Comparison of ENCODE assay signal across 12 mouse cellular contexts in genomic region chr4:138465446-138465845, GRCm38 (mm10). TPM values are rescaled to one million over a fixed set of nuclear protein-coding genes. Genes with fewer than 3 reads are reported as not detected.
DNase-seq lines count a peak whose midpoint lies in the region; ATAC-seq lines count a peak whose summit lies in the region.
"Had no signal": no experiment of that assay in that cellular context is flagged by ENCODE, and none has a peak within 500 bp of the region (broad histone marks: within the 10 kb centered on the region; RNA-seq: fewer than 3 reads in every experiment).

No protein-coding gene starts in this region.

- WGBS in hindbrain, embryonic 10.5 days = 36% methylated on average over 8 of the region's 8 CpGs
- 38% methylated on average over 8 of the region's 8 CpGs for WGBS in hindbrain, embryonic 14.5 days
- WGBS in lung, embryonic 15.5 days = 46% methylated on average over 8 of the region's 8 CpGs
- WGBS in intestine, embryonic 14.5 days = 37% methylated on average over 8 of the region's 8 CpGs
- 41% methylated on average over 8 of the region's 8 CpGs for WGBS in midbrain, embryonic 16.5 days

- H3K4me1 ChIP-seq in hindbrain, embryonic 10.5 days (replicated peaks) = peaks cover 50% of the 10 kb centered on the region
- peaks cover 33% of the 10 kb centered on the region for H3K4me1 ChIP-seq in hindbrain, embryonic 14.5 days (replicated peaks; ENCODE audit: control insufficient read depth, insufficient read depth, low read length)
- peaks cover 55% of the 10 kb centered on the region for H3K4me1 ChIP-seq in lung, embryonic 15.5 days
- peaks cover 63% of the 10 kb centered on the region for H3K4me1 ChIP-seq in intestine, embryonic 14.5 days (replicated peaks; ENCODE audit: control insufficient read depth, insufficient read depth, low read length)
- peaks cover 39% of the 10 kb centered on the region for H3K4me1 ChIP-seq in midbrain, embryonic 16.5 days (ENCODE audit: control insufficient read depth, insufficient read depth, low read length)

- H3K9ac ChIP-seq in hindbrain, embryonic 14.5 days = no peak overlapping the region
- H3K9ac ChIP-seq in lung, embryonic 15.5 days = no peak overlapping the region
- H3K9ac ChIP-seq in intestine, embryonic 14.5 days (ENCODE audit: low read length) = no peak overlapping the region
- no peak overlapping the region for H3K9ac ChIP-seq in midbrain, embryonic 16.5 days (ENCODE audit: low read depth, low read length)

- ATAC-seq in hindbrain, embryonic 14.5 days (ENCODE audit: low FRiP score) = no peak
- ATAC-seq in lung, embryonic 15.5 days (ENCODE audit: borderline replicate concordance, extremely low read depth, low FRiP score, low TSS enrichment) = no peak
- no peak for ATAC-seq in intestine, embryonic 14.5 days (replicated peaks; ENCODE audit: low FRiP score, low TSS enrichment, low read depth)
- no peak for ATAC-seq in midbrain, embryonic 16.5 days

- H3K36me3 ChIP-seq in hindbrain, embryonic 10.5 days = no peaks in the 10 kb centered on the region
- H3K36me3 ChIP-seq in hindbrain, embryonic 14.5 days (replicated peaks; ENCODE audit: control insufficient read depth, insufficient read depth) = no peaks in the 10 kb centered on the region
- H3K36me3 ChIP-seq in lung, embryonic 15.5 days = no peaks in the 10 kb centered on the region
- no peaks in the 10 kb centered on the region for H3K36me3 ChIP-seq in intestine, embryonic 14.5 days (ENCODE audit: control insufficient read depth, insufficient read depth, low read length)
- no peaks in the 10 kb centered on the region; the same call in 1 of the 2 replicates for H3K36me3 ChIP-seq in midbrain, embryonic 16.5 days (ENCODE audit: control insufficient read depth, insufficient read depth, low read length)

- H3K4me2 ChIP-seq in hindbrain, embryonic 14.5 days (replicated peaks) = no peak overlapping the region
- peak overlapping the region; percentile 48; the same call in 1 of the 2 replicates for H3K4me2 ChIP-seq in lung, embryonic 15.5 days
- H3K4me2 ChIP-seq in intestine, embryonic 14.5 days (ENCODE audit: low read length) = peak overlapping the region; percentile 46; the same call in 1 of the 2 replicates
- H3K4me2 ChIP-seq in midbrain, embryonic 16.5 days (ENCODE audit: low read length) = no peak overlapping the region

- DNase-seq in hindbrain, embryonic 10.5 days (ENCODE audit: low spot score) = no peak
- DNase-seq in hindbrain, embryonic 14.5 days (ENCODE audit: low spot score) = no peak
- DNase-seq in lung, postnatal 25 days (ENCODE audit: low spot score) = no peak
- DNase-seq in intestine, embryonic 14.5 days (ENCODE audit: low spot score) = no peak
- no peak for DNase-seq in cerebellum, adult 8-10 months
- DNase-seq in cerebellum, postnatal 4 days (ENCODE audit: low spot score in 2 of 2) = no peak
- DNase-seq: cerebellum, adult 9-10 months; gastrocnemius, postnatal 14 days; lung, adult 18-20 months had no signal

- no peak overlapping the region for H3K4me3 ChIP-seq in hindbrain, embryonic 10.5 days
- no peak overlapping the region for H3K4me3 ChIP-seq in hindbrain, embryonic 14.5 days (replicated peaks; ENCODE audit: low read length)
- H3K4me3 ChIP-seq in lung, embryonic 15.5 days = no peak overlapping the region
- H3K4me3 ChIP-seq in intestine, embryonic 14.5 days (ENCODE audit: low read depth, low read length) = no peak overlapping the region
- H3K4me3 ChIP-seq in midbrain, embryonic 16.5 days (ENCODE audit: low read depth, low read length) = no peak overlapping the region
- H3K4me3 ChIP-seq: forebrain, embryonic 13.5 days had no signal

- H3K27ac ChIP-seq in hindbrain, embryonic 10.5 days = peak overlapping the region; percentile 90
- H3K27ac ChIP-seq in hindbrain, embryonic 14.5 days = no peak overlapping the region
- peak overlapping the region; percentile 86 for H3K27ac ChIP-seq in lung, embryonic 15.5 days
- H3K27ac ChIP-seq in intestine, embryonic 14.5 days (ENCODE audit: low read depth) = peak overlapping the region; percentile 98
- H3K27ac ChIP-seq in midbrain, embryonic 16.5 days (ENCODE audit: low read length) = peak overlapping the region; percentile 67; the same call in 1 of the 2 replicates
- H3K27ac ChIP-seq: forebrain, embryonic 13.5 days had no signal

- peaks cover 2% of the 10 kb centered on the region; the same call in 1 of the 2 replicates for H3K9me3 ChIP-seq in hindbrain, embryonic 10.5 days
- H3K9me3 ChIP-seq in hindbrain, embryonic 14.5 days (ENCODE audit: control insufficient read depth, low read length) = no peaks in the 10 kb centered on the region
- H3K9me3 ChIP-seq in lung, embryonic 15.5 days = no peaks in the 10 kb centered on the region
- no peaks in the 10 kb centered on the region for H3K9me3 ChIP-seq in intestine, embryonic 14.5 days (ENCODE audit: control insufficient read depth, low read length)
- H3K9me3 ChIP-seq in midbrain, embryonic 16.5 days (replicated peaks; ENCODE audit: control insufficient read depth, low read length, poor library complexity, severe bottlenecking) = no peaks in the 10 kb centered on the region

- H3K27me3 ChIP-seq in hindbrain, embryonic 10.5 days (ENCODE audit: insufficient read depth, poor library complexity, severe bottlenecking) = peaks cover 66% of the 10 kb centered on the region
- H3K27me3 ChIP-seq in hindbrain, embryonic 14.5 days (ENCODE audit: control insufficient read depth, insufficient read depth, low read length) = no peaks in the 10 kb centered on the region
- H3K27me3 ChIP-seq in lung, embryonic 15.5 days = peaks cover 7% of the 10 kb centered on the region; the same call in 1 of the 2 replicates
- H3K27me3 ChIP-seq in intestine, embryonic 14.5 days (replicated peaks; ENCODE audit: control insufficient read depth, insufficient read depth, low read length) = no peaks in the 10 kb centered on the region
- no peaks in the 10 kb centered on the region for H3K27me3 ChIP-seq in midbrain, embryonic 16.5 days (ENCODE audit: control insufficient read depth, insufficient read depth, low read depth, low read length)

RNA-seq across cellular contexts. Expression of gene Camk2n1, which starts 11.3 kb away (rescaled TPM):
- polyA plus RNA-seq in hindbrain, embryonic 10.5 days (2016; fragmentation: Nextera tagmentation; extraction: Ambion mirVana) = 2.9 and 5.1 TPM in 2 replicates
- 17.1 and 17.2 TPM in 2 replicates for polyA plus RNA-seq in hindbrain, embryonic 14.5 days (2014; fragmentation: Nextera tagmentation; extraction: Ambion mirVana)
- polyA plus RNA-seq in lung, embryonic 15.5 days (2015; fragmentation: Nextera tagmentation; extraction: Ambion mirVana) = 2.8 and 2.9 TPM in 2 replicates
- 5.3 and 5.9 TPM in 2 replicates for polyA plus RNA-seq in intestine, embryonic 14.5 days (2014; fragmentation: Nextera tagmentation; extraction: Ambion mirVana)
- 18.2 and 18.7 TPM in 2 replicates for polyA plus RNA-seq in midbrain, embryonic 16.5 days (2015; fragmentation: Nextera tagmentation; extraction: Ambion mirVana)

RNA-seq across cellular contexts. Expression of gene Mul1, which starts 31.0 kb away (rescaled TPM):
- polyA plus RNA-seq in hindbrain, embryonic 10.5 days (2016; fragmentation: Nextera tagmentation; extraction: Ambion mirVana) = 20.2 and 22.6 TPM in 2 replicates
- 18.5 and 23.1 TPM in 2 replicates for polyA plus RNA-seq in hindbrain, embryonic 14.5 days (2014; fragmentation: Nextera tagmentation; extraction: Ambion mirVana)
- 17.6 and 18.3 TPM in 2 replicates for polyA plus RNA-seq in lung, embryonic 15.5 days (2015; fragmentation: Nextera tagmentation; extraction: Ambion mirVana)
- 19.4 and 20.1 TPM in 2 replicates for polyA plus RNA-seq in intestine, embryonic 14.5 days (2014; fragmentation: Nextera tagmentation; extraction: Ambion mirVana)
- 18.3 and 20.1 TPM in 2 replicates for polyA plus RNA-seq in midbrain, embryonic 16.5 days (2015; fragmentation: Nextera tagmentation; extraction: Ambion mirVana)

Comparison
In these comparisons a context has a peak if more than half of its experiments do, and no peak if none do; other contexts are left out.
1. H3K4me2 ChIP-seq: peak in lung, embryonic 15.5 days (single experiment) and intestine, embryonic 14.5 days (single experiment); none in hindbrain, embryonic 14.5 days (single experiment) and midbrain, embryonic 16.5 days (single experiment).